Mouse (Mus musculus) CH12.LX (cell line): ENCODE results near the gene Stc2.
A peak's percentile ranks its signal among the peaks of the same experiment; 100 is the strongest.

Experiments
- CTCF ChIP-seq, 2 experiments: IDR thresholded peaks in 1 of 2; conservative IDR thresholded peaks in 1 of 2; 2 replicates each; pipeline ENCODE4 v1.5.1; 2011 to 2012; ENCODE audit warnings: low read depth in 2 of 2, low read length in 2 of 2, improper control_type of control experiment in 1 of 2, inconsistent platforms in 1 of 2, mild to moderate bottlenecking in 1 of 2, moderate library complexity in 1 of 2
- E2F4 ChIP-seq: IDR thresholded peaks from 2 replicates; pipeline ENCODE4 v1.6.1; 2011; ENCODE audit warnings: low read depth, low read length, improper control_type of control experiment; ENCODE audit not compliant: insufficient replicate concordance
- EP300 ChIP-seq: IDR thresholded peaks from 2 replicates; pipeline ENCODE4 v1.6.1; 2011; ENCODE audit warnings: low read length, improper control_type of control experiment
- JUND ChIP-seq: conservative IDR thresholded peaks from 2 replicates; pipeline ENCODE4 v1.6.1; 2011; ENCODE audit warnings: low read depth, low read length, improper control_type of control experiment
- MXI1 ChIP-seq: IDR thresholded peaks from 2 replicates; pipeline ENCODE4 v1.6.1; 2011; ENCODE audit warnings: mild to moderate bottlenecking, low read depth, low read length, improper control_type of control experiment
- NELFE ChIP-seq: IDR thresholded peaks from 2 replicates; pipeline ENCODE4 v1.6.1; 2011; ENCODE audit warnings: low read depth, low read length, improper control_type of control experiment
- POLR2A ChIP-seq: IDR thresholded peaks from 2 replicates; pipeline ENCODE4 v1.6.1; 2011; ENCODE audit warnings: low read depth, mild to moderate bottlenecking, improper control_type of control experiment, low read length
- USF1 ChIP-seq: IDR thresholded peaks from 2 replicates; pipeline ENCODE4 v1.6.1; 2014; ENCODE audit warnings: low read depth, mild to moderate bottlenecking, inconsistent platforms, low read length, improper control_type of control experiment
- ZKSCAN1 ChIP-seq: IDR thresholded peaks from 2 replicates; pipeline ENCODE4 v1.6.1; 2012; ENCODE audit warnings: low read depth, inconsistent platforms, low read length, improper control_type of control experiment, borderline replicate concordance

GRCm38 (mm10) chr11:31373438-31373837 lies 3.6 kb upstream of the Stc2 start:
- TF ChIP-seq JUND (no peak), CTCF (conservative IDR thresholded peaks at IDR 0.05 in 1 of 2, IDR thresholded peaks at IDR 0.05 in 1 of 2; ENCODE audit: low read depth in 2 of 2, low read length in 2 of 2) (peak; percentile 86 to 94), USF1 (no peak), ZKSCAN1 (no peak), POLR2A (no peak), NELFE (peak; percentile 32; the same call in 1 of the 2 replicates), MXI1 (no peak), E2F4 (no peak), EP300 (no peak)
